Mouse (Mus musculus): Measurements from ENCODE around the gene Ifnb1. TPM values are rescaled to one million over a fixed set of nuclear protein-coding genes. Genes with fewer than 3 reads are reported as not detected.

Gene Ifnb1
- total and polyA plus RNA-seq, 3 experiments, result not detected

- peaks cover 0 to 17% of the 10 kb centered on the region in 2 experiments; a peak in 2 of 4 replicates for H3K4me1 ChIP-seq (ENCODE audit: control insufficient read depth in 1 of 2, insufficient read depth in 2 of 2, low read length in 2 of 2)
- H3K79me2 ChIP-seq (ENCODE audit: control insufficient read depth, insufficient read depth, low read length, poor library complexity), result no peaks in the 10 kb centered on the region
- H3K36me3 ChIP-seq (ENCODE audit: control insufficient read depth in 1 of 2, insufficient read depth in 2 of 2, low read length in 2 of 2), result peaks cover 0 to 13% of the 10 kb centered on the region in 2 experiments; a peak in 2 of 4 replicates
- H3K9me3 ChIP-seq (replicated peaks; ENCODE audit: insufficient read depth, low read length), result no peaks in the 10 kb centered on the region
- peaks cover 0 to 5% of the 10 kb centered on the region in 2 experiments for H3K27me3 ChIP-seq (ENCODE audit: control insufficient read depth in 1 of 2, insufficient read depth in 2 of 2, low read length in 2 of 2)
- H3K4me3 ChIP-seq (ENCODE audit: control insufficient read depth in 1 of 2, insufficient read depth in 1 of 2, low read depth in 2 of 2, low read length in 2 of 2), result no peak overlapping the region
- no peak overlapping the region for H3K27ac ChIP-seq (ENCODE audit: control insufficient read depth, low read depth, low read length)
- no peak for TF ChIP-seq E2F4 (IDR thresholded peaks at IDR 0.05; ENCODE audit: borderline replicate concordance, low read depth, low read length)
- TF ChIP-seq GABPA (IDR thresholded peaks at IDR 0.05; ENCODE audit: low read depth, low read length), result no peak
- TF ChIP-seq SMC3 (IDR thresholded peaks at IDR 0.05; ENCODE audit: low read depth, low read length), result no peak
- no peak for TF ChIP-seq USF1 (IDR thresholded peaks at IDR 0.05; ENCODE audit: low read depth, low read length)
- no peak for TF ChIP-seq ZMIZ1 (IDR thresholded peaks at IDR 0.05; ENCODE audit: low read depth, low read length)
- no peak for TF ChIP-seq MAFK (IDR thresholded peaks at IDR 0.05; ENCODE audit: borderline replicate concordance, low read depth, low read length)
- no peak for TF ChIP-seq JUND (IDR thresholded peaks at IDR 0.05; ENCODE audit: low read depth, low read length)
- no peak for TF ChIP-seq KAT2A (conservative IDR thresholded peaks at IDR 0.05; ENCODE audit: low read depth, low read length)
- no peak for TF ChIP-seq NELFE (IDR thresholded peaks at IDR 0.05; ENCODE audit: low read depth, low read length)
- TF ChIP-seq ELF1 (IDR thresholded peaks at IDR 0.05; ENCODE audit: low read depth, low read length), result no peak
- TF ChIP-seq TCF12 (IDR thresholded peaks at IDR 0.05; ENCODE audit: low read depth, low read length), result no peak
- no peak for TF ChIP-seq POLR2AphosphoS5 (IDR thresholded peaks at IDR 0.05; ENCODE audit: borderline replicate concordance, low read depth, low read length)
- TF ChIP-seq CHD2 (IDR thresholded peaks at IDR 0.05; ENCODE audit: low read length), result no peak
- TF ChIP-seq CHD1 (IDR thresholded peaks at IDR 0.05; ENCODE audit: low read depth, low read length), result no peak
- no peak for TF ChIP-seq MYC (IDR thresholded peaks at IDR 0.05; ENCODE audit: low read depth, low read length)
- no peak for TF ChIP-seq MEF2A (IDR thresholded peaks at IDR 0.05; ENCODE audit: extremely low read depth, insufficient replicate concordance, low read depth, low read length, poor library complexity, severe bottlenecking)
- TF ChIP-seq GATA1 (IDR thresholded peaks at IDR 0.05; ENCODE audit: low read depth, low read length), result no peak
- TF ChIP-seq NRF1 (IDR thresholded peaks at IDR 0.05; ENCODE audit: insufficient read depth, low read depth, low read length, poor library complexity, severe bottlenecking), result no peak
- TF ChIP-seq UBTF (IDR thresholded peaks at IDR 0.05; ENCODE audit: borderline replicate concordance, insufficient read depth, low read depth, low read length), result no peak
- no peak for TF ChIP-seq TBP (IDR thresholded peaks at IDR 0.05; ENCODE audit: low read depth, low read length)
- DNase-seq (ENCODE audit: low read depth, low spot score), result no peak
- no peak overlapping the region for H3K9ac ChIP-seq (ENCODE audit: control insufficient read depth, low read depth, low read length, poor library complexity, severe bottlenecking)
Observed at GRCm38 (mm10) chr4:88517957-88518356, 4.6 kb downstream of the Ifnb1 start.

Measured in MEL (cell line).